Mouse (Mus musculus) CD4-positive naive resting alpha-beta T cell, adult 57 days (primary cell): ENCODE measurements around the gene Cylc2. TPM values are rescaled to one million over a fixed set of nuclear protein-coding genes. Genes with fewer than 3 reads are reported as not detected.

ENCODE experiments used
- total RNA-seq: library from RNA; stranded (reverse); gene quantifications from one replicate; pipeline ENCODE4 v1.2.4, GENCODE M21; 2023

Gene Cylc2
- not detected for total RNA-seq

GRCm38 (mm10) chr4:51216378-51216777 is at the start of gene Cylc2:
TSS of gene Cylc2 (plus strand) at chr4:51216678.

